Comparison of ENCODE assay signal across 15 mouse cellular contexts in the genomic region with DNA sequence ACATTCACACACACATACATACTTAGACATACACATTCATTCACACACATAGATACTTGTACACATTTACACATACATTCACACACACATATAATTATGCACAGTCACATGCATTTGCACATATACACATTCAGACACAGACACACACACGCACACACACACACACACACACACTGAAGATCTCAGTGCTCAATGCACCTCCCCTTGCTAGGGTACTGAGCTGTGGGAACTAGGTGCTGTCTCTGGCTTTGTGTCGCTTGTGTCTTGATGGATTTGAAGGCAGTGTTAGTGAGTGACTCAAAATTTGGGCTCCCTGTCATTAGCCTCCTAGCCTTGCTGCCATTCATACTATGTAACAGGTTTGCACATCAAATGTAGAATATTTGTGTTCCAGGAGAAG.
"Had no signal": no experiment of that assay in that cellular context is flagged by ENCODE, and none has a peak within 500 bp of the region (broad histone marks: within the 10 kb centered on the region; RNA-seq: fewer than 3 reads in every experiment).

No protein-coding gene starts in this region.

- H3K4me2 ChIP-seq: neural tube, embryonic 15.5 days; stomach, embryonic 15.5 days had no signal

- H3K9me3 ChIP-seq: neural tube, embryonic 15.5 days; stomach, embryonic 15.5 days had no signal

- H3K27ac ChIP-seq: neural tube, embryonic 15.5 days; stomach, embryonic 15.5 days; stomach, postnatal 0 days had no signal

- H3K9ac ChIP-seq: neural tube, embryonic 15.5 days; stomach, embryonic 15.5 days had no signal

- H3K27me3 ChIP-seq: neural tube, embryonic 15.5 days; stomach, embryonic 15.5 days had no signal

- H3K4me1 ChIP-seq: neural tube, embryonic 15.5 days; stomach, embryonic 15.5 days had no signal

- H3K4me3 ChIP-seq: neural tube, embryonic 15.5 days; stomach, embryonic 15.5 days had no signal

- DNase-seq: retina, postnatal 1 day; right cerebral cortex, adult 18-20 months; right cerebral cortex, postnatal 14 days; right cerebral cortex, postnatal 25 days; right cerebral cortex, postnatal 4 days; spleen, adult 18-20 months; thymus, adult 18-20 months; thymus, adult 2 months; thymus, postnatal 14 days; thymus, postnatal 25 days; thymus, postnatal 36 days; thymus, postnatal 4 days had no signal
